Mouse (Mus musculus): ENCODE results near the gene Zfp524.
"Not testable (repeated sequence)": the region's sequence is repeated elsewhere in the genome, so short reads cannot be mapped to it uniquely, and the experiment has no call there.

Zfp524 gene

DNA sequence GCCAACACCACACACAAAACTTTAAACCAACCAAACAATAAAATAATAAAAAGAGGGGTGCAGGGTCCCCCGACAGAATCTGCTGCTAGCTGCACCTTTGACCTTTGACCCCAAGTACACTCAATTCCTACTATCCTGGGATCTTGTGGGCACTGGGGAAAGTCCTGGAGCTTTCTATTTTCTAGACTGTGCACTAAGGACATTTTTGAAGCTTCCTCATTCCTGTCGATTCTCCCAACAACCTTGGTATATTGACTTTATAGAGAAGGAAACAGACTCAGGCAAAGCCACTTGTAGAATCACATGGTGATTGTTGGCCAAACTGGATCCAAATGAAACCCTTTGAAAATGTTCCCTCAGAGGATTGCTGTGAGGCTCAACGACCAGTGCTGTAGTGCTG lies 1.8 kb downstream of the Zfp524 start:
- DNase-seq (ENCODE audit: low spot score): no peak

DNA sequence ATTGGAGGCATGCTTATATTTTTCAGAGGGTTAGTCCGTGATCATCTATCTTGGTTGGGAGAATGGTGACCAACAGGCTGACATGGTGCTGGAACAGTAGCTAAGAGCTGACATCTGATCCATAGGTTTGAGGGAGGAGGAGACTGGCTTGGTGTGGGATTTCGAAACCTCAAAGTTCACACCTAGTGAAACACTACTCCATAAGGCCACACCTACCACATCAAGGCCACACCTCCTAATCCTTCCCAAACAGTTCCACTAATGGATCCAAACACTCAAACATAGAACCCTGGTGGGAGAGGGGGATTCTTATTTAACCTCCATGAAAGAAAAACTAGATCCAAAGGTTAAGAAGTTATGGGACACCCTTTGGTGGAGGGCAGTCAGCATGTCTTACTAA lies 2.7 kb downstream of the Zfp524 start:
- no peak for DNase-seq (ENCODE audit: low spot score)

DNA sequence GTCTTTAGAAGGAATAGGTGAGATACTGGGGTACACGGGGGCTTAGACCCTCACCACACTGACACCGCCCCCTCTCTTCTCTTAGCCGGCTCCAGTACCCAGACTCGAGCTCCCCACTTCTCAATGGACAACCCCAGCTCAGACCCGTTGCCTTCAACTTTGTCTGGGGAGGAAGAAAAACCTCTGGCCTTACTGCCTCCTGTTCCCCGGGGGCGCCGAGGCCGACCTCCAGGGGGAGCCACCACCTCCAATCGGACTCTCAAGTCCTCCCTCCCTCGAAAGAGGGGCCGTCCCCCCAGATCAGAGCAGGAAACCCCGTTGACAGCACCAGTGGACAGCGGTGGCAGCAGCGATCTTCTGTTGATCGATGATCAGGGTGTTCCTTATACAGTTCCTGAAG lies 3.1 kb downstream of the Zfp524 start:
- DNase-seq (ENCODE audit: low spot score): peak; percentile 79

DNA sequence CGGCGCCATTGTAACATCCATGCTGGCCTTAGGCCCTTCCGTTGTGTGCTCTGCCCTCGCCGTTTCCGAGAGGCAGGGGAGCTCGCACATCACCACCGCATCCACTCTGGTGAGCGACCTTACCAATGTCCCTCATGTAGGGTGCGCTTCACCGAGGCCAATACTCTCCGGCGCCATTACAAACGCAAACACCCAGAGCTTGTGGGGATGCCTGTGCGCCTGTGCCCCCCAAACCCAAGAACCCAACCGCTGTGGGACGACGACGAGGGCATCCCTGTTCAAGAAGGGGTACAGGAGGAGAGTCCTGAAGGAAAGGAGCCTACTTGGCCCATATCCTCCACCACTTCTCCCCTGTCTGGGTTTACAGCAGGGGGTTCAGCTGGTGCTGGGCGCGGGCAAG lies 3.7 kb downstream of the Zfp524 start:
- DNase-seq (ENCODE audit: low spot score): no peak

DNA sequence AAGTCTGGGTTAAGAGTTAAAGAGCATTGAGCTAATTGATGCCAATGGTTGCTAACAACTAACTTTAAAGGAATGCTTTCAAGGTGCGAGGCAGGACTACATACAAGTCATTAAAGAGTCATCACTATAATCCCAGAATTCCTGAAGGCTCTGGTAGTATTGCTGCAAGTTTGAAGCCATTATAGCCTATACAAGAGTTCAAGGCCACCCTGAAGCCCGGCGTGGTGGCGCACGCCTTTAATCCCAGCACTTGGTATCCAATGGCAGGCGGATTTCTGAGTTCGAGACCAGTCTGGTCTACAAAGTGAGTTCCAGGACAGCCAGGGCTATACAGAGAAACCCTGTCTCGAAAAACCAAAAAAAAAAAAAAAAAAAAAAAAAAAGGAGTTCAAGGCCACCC lies 5.4 kb downstream of the Zfp524 start:
- not testable (repeated sequence) for DNase-seq (ENCODE audit: low spot score)

DNA sequence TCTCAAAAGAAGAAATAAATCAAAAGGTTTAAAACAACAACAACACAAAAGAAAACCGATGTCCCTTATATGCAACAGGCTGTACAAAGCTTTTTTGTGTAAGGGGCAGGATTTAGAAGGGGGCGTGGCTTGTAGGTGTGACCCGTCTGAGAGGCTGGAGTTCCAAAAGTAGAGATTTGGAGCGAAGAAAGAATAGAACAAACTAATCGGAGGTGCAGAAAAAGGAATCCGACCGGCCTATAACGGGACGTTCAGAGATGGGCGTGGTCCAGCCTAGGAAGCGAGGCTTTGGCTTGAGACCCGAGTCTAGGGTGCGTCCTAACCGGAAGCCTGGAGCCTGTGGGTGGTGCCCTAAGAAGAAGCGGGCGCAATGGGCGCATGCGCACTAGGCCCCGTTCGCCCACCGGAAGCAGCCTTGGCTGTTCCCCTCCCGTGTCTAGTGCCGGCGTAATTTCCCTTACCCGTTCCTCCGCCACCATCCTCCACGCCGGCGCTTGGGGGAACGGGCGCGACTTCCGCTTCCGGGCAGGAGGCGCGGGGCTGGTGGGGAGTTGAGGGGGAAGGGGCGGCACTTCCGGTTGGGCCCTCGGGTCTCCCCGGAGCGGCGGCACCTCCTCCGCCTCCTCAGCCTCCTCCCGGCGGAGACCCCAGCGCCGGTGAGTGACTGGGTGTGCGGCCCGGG lies 5.9 kb downstream of the Zfp524 start, which contains the start of the genes Zfp865 and Ccdc106:
Zfp865 (plus strand) TSS at position 377 of the 682 bp plus-strand sequence.
Ccdc106 (plus strand) TSS at position 554 of the 682 bp plus-strand sequence.
- DNase-seq (ENCODE audit: low spot score): peak; percentile 97

DNA sequence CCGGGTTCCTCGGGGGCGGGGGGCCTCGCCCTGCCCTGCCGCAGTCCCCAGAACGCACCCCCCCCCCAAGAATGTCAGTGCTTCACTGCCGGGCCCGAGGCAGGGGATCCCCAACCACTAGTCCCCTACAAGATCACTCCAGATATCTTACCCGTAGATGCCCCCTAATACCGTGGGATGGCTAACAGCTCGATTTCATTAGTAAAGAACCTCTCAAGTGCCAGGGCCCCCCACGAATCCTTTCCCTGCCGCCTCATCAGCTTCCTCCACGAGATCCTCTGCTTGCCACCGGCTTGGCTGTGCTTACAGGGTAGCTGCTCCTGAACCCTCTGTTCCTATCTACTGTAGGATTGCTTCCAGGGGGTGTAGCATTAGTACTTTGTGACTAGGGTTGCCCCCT lies 6.5 kb downstream of the Zfp524 start:
- DNase-seq (ENCODE audit: low spot score): no peak

DNA sequence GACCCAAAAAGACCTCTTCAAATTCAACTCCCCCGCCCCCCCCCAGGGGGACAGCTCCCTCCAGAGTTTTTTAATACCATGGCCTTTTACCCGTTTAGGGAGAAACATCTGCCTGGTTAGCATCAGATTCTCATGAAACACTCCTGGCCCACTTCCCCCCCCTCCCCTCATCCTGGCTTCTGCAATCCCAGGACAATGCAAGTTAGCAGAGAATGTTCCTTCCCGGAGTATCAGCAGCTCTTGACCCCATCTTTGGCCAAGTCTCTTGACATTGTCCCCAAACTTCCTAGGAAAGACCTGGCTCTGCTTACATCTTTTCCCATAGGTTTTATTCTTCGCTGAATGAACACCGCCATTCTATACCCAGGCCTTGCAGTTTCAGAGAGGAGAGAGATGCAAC lies 7.0 kb downstream of the Zfp524 start:
- no peak for DNase-seq (ENCODE audit: low spot score)

DNA sequence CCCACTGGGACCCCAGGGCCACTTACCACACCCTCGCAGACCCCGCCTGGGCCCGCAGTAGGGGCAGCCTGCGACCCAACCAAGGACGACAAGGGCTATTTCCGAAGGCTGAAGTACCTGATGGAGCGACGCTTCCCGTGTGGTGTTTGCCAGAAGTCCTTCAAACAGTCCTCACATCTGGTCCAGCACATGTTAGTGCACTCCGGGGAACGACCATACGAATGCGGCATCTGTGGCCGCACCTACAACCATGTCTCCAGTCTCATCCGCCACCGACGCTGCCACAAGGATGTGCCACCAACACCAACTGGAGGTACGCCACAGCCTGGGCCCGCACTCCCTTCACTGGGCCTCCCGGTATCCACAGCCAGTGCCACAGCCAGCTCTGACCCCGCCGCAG lies 15.3 kb downstream of the Zfp524 start:
- no peak for DNase-seq (ENCODE audit: low spot score)

DNA sequence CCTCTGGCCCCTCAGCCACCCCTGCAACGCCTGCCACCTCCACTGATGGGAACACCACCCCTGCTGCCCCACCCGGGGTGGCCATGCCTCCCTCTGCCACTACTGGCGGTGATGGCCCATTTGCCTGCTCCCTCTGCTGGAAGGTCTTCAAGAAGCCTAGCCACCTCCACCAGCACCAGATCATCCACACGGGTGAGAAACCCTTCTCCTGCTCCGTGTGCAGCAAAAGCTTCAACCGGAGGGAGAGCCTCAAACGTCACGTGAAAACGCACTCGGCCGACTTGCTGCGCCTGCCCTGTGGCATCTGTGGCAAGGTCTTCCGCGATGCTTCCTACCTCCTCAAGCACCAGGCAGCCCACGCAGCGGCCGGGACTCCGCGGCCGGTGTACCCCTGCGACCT lies 15.7 kb downstream of the Zfp524 start:
- peak; percentile 49 for DNase-seq (ENCODE audit: low spot score)

DNA sequence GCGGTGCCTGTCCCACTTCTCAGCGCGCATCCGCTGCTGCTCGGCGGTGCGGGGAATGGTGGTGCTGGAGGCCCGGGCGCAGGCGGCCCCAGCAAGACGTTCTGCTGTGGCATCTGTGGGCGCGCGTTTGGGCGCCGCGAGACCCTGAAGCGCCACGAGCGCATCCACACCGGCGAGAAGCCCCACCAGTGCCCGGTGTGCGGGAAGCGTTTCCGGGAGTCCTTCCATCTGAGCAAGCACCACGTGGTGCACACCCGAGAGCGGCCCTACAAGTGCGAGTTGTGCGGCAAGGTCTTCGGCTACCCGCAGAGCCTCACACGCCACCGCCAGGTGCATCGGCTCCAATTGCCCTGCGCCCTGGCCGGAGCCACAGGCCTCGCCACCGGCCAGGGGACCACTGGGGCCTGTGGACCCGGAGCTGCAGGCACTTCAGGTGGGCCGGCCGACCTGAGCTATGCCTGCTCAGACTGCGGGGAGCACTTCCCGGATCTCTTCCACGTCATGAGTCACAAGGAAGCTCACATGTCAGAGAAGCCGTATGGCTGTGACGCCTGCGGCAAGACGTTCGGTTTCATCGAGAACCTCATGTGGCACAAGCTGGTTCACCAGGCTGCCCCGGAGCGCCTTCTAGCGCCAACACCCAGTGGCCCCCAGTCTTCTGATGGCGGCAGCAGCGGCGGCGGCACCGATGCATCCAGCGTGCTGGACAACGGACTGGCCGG lies 16.5 kb downstream of the Zfp524 start:
- no peak for DNase-seq (ENCODE audit: low spot score)

DNA sequence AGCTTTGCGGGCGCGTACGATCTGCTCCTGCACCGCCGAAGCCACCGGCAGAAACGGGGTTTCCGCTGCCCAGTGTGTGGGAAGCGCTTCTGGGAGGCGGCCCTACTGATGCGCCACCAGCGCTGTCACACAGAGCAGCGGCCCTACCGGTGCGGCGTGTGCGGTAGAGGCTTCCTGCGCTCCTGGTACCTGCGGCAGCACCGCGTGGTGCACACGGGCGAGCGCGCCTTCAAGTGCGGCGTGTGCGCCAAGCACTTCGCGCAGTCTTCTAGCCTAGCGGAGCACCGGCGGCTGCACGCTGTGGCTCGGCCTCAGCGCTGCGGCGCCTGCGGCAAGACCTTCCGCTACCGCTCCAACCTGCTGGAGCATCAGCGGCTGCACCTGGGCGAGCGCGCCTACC lies 17.3 kb downstream of the Zfp524 start:
- DNase-seq (ENCODE audit: low spot score): no peak

DNA sequence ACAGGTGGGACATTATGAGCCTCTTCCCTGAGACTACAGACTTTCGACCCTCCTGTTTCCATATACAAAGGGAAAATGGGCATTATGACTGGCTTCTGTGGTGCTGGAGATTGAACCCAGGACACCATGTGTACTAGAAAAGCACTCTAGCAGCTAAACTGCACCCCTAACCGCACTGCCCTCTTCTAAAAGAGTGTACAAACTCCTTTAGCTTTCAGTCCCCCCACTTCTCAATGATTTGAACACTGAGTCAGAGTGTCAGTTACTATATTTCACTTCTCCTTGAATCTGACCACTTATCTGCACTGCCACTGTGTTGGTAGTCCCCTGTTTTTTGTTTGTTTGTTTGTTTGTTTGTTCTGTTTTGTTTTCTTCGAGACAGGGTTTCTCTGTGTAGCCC lies 19.6 kb downstream of the Zfp524 start, which contains the start of gene 4632433K11Rik:
4632433K11Rik (plus strand) TSS at position 301 of the 400 bp plus-strand sequence.
- DNase-seq (ENCODE audit: low spot score): no peak

DNA sequence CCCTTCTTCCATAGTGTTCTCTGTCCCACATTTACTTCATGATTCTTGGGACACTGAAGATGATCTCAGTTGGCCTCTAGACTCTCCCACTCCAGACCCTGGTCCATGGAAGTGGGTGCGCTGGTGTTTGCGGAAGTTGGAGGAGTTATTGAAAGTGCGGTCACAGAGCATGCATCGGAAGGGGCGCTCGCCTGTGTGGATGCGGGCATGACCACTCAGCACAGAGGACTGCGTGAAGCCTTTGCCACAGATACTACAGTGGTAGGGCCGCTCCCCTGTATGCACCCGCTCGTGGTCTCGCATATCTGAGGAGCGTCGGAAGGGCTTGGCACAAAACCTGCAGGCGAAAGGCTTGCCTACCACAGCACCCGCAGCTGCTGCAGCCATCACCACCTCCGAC lies 21.4 kb downstream of the Zfp524 start:
- DNase-seq (ENCODE audit: low spot score): no peak

DNA sequence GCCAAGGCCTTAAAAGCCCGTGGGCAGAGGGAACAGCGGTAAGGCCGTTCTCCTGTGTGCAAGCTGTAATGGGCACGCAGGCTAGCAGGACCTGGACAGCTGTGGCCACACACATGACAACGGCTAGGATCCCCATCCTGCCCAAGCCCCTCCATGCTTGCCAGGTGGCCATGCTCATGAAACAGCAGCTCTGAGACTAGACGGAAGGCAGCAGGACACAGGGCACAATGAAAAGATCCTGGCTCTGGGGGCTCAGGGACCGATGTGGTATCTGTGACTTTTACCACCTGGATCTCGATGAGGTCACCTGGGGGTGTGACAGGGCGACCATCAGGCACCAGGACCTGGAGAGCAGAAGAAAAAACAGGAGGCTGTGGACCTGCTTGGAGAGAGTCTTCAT lies 21.9 kb downstream of the Zfp524 start:
- DNase-seq (ENCODE audit: low spot score): no peak

DNA sequence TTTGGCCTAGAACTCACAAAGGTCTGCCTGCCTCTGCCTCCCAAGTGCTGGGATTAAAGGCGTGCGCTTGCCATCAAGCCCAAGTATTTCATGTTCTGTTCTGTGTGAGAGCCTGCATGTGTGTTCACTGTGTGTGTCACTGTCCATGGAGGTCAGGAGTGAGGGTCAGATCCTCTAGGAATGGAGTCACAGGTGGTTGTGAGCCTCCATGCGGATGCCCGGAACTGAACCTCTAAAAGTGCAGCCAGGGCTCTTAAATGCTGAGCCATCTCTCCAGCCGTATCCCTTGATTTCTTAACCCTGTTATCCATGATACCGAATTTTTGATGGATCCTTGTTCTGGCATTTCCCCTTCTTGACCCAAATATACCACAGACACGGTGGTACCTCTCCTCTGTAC lies 22.8 kb downstream of the Zfp524 start:
- DNase-seq (ENCODE audit: low spot score): no peak

DNA sequence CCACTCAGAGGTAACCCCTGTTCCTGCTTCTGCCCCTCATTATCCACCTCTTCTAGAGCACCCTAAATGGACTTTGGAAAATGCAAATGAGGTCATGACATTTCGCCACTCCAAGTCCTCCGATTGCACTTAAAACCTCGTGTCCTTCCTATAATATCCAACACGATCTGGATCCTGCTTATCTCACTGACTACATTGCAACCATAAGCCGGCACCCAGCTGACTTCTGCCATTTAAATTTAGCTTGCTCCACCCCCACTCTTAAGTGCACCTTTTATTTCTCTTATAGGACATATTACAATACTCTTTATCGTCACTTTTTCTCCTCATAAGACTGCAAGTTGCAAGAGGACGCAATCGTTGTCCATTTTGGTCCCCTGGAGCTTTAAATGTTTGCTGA lies 23.3 kb downstream of the Zfp524 start:
- no peak for DNase-seq (ENCODE audit: low spot score)

DNA sequence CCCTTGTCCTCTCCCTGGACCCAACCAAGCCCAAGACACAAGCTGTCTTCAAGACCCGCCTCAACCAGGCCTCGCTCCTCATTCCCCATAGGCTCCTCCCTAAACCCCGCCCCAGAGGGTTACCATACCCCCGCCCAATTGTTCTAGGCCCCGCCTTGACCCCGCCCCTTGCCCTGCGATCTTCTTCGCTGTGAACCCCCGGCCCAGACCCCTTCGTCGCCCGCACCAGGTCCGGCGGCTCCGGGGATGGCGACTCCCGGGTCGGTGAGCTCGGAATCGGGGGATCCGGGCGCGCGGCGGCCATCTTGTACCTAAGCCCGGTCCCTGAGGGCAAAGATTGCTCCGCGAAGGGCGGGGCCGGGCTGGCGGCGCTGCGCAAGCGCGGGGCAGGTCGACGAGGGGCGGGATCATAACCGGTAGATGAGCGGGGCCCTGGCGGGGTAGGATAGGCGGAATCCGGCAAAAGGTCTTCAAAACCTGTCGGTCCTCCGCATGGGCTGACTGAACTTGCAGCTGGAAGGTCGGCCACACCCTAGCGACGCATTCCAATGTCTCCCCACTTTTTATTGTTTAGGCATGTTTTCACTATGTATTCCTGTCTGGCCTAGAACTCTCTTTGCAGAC lies 24.0 kb downstream of the Zfp524 start, which contains the start of gene Zfp784:
Zfp784 (minus strand) TSS at position 338 of the 624 bp plus-strand sequence.
- DNase-seq (ENCODE audit: low spot score): peak; percentile 95

DNA sequence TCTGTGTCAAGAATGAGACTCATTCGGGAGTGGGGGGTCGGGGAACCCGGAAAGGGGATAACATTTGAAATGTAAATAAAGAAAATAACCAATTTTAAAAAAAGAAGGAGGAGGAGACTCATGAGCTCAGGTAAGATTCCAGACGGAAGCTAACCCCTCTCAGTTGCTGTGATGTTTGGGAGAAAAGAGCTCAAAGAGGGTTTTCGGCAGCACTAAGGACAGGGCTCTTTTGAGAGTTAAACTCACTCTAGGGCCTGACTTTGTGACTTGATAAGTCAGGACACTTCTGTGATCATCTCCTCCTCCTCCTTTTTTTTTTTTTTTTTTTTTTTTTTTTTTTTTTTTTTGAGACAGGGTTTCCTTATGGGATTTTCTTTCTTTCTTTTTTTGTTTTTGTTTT lies 24.7 kb downstream of the Zfp524 start:
- DNase-seq (ENCODE audit: low spot score): no peak

DNA sequence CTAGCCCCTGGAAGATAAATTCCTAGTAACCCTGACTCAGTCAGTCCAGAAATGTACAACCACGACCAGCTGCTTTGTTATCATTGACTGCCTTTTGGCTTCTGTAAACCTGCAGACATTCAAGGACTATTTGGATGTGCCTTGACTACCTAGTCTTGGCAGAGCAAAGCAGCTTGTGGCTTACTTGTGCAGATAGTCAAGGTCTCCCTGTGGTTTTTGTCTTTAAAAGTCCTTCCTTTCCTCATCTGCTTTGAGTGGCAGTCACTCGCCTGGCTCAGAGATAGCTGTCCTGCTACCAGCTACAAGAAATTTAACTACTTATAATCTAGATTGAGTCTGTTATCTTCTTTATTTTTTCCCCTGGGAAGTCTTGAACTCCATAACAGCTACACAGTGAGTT lies 30.8 kb downstream of the Zfp524 start:
- DNase-seq (ENCODE audit: low spot score): no peak

DNA sequence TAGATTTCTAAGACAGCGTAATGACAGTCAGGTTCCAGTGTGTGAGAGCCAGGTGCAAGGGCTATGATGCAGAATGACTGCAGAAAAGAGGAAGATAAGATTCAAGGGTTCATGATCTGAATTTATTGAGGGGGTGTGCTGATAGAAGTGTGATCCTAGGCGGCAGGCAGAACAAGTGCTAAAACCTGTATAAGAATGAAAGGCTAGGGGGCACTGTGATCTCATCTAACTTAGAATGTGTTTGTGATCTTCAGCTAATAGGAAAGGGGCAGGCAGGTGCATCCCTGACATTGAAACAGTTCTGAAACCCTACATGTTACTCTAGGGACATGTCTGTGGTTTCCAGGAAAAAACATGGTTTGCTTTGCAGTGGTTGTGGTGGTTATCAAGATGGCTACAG lies 31.9 kb downstream of the Zfp524 start:
- DNase-seq (ENCODE audit: low spot score): no peak

DNA sequence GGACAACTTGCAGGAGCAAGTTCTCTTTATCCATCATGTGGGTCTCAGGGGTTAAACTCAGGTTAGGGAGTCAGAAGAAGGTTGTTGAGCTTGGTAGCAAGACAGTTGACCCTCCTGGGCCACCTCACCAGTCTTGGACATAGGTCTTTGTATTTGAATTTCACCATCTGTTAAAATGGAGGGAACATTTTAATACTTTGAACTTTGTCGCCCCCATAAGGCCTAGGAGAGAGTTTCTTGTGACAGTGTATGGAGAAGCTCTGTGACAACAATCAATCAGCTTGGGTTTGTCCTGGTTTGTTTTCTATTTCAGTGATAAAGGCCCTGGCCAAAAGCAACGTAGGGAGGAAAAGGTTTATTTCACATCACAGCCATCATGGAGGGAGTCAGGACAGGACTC lies 33.1 kb downstream of the Zfp524 start:
- no peak for DNase-seq (ENCODE audit: low spot score)
